Mouse (Mus musculus) kidney, embryonic 16.5 days (tissue): Measurements from ENCODE around the gene Rab40c. TPM values are rescaled to one million over a fixed set of nuclear protein-coding genes. Genes with fewer than 3 reads are reported as not detected.
A peak's percentile ranks its signal among the peaks of the same experiment; 100 is the strongest.

ENCODE experiments used
- ATAC-seq: fragments of 200-750 bp; cut with Nextera tagmentation; 2 replicates; pipeline ENCODE4 v1.8.0; 2017; ENCODE audit warnings: moderate TSS enrichment; ENCODE audit not compliant: low FRiP score, low TSS enrichment
- H3K27ac ChIP-seq: fragments of 300-500 bp; sonication (generic); 2 replicates; pipeline ENCODE4 v1.5.1; 2014; ENCODE audit warnings: low read length
- H3K27me3 ChIP-seq: fragments of 300-500 bp; sonication (generic); 2 replicates; pipeline ENCODE4 v1.6.1; 2014; ENCODE audit warnings: low read length, control low read depth, mixed read lengths; ENCODE audit not compliant: insufficient read depth
- H3K36me3 ChIP-seq: fragments of 300-500 bp; sonication (generic); 2 replicates; pipeline ENCODE4 v1.6.1; 2014; ENCODE audit warnings: low read length, control low read depth, mixed read lengths; ENCODE audit not compliant: insufficient read depth
- H3K4me1 ChIP-seq: fragments of 300-500 bp; sonication (generic); 2 replicates; pipeline ENCODE4 v1.6.1; 2014; ENCODE audit warnings: low read length, control low read depth, mixed read lengths; ENCODE audit not compliant: insufficient read depth
- H3K4me2 ChIP-seq: fragments of 300-500 bp; sonication (generic); replicated peaks from 2 replicates; pipeline ENCODE4 v1.6.1; 2014; ENCODE audit warnings: low read depth, low read length
- H3K4me3 ChIP-seq: fragments of 300-500 bp; sonication (generic); 2 replicates; pipeline ENCODE4 v1.5.1; 2014; ENCODE audit warnings: mild to moderate bottlenecking, low read length
- H3K9ac ChIP-seq: fragments of 300-500 bp; sonication (generic); replicated peaks from 2 replicates; pipeline ENCODE4 v1.6.1; 2014; ENCODE audit warnings: low read length
- H3K9me3 ChIP-seq: fragments of 300-500 bp; sonication (generic); 2 replicates; pipeline ENCODE4 v1.6.1; 2016; ENCODE audit warnings: low read length, control low read depth
- WGBS: fragments of 180-500 bp; shearing (Covaris S2); extraction: QIAGEN DNeasy Blood & Tissue Kit; methylation state at CpG from one replicate; pipeline ENCODE4 v1.1.7; 2014; 5-methylcytosine and 5-hydroxymethylcytosine counted together
- polyA plus RNA-seq: library from polyadenylated mRNA; unstranded; fragments of >200 nt; fragmentation: Nextera tagmentation; extraction: Ambion mirVana; gene quantifications from 2 replicates; pipeline ENCODE4 v1.2.1, GENCODE M21; 2015

The Rab40c gene
- polyA plus RNA-seq, 1 experiment from 2014 or later = 33.7 TPM

- Histone ChIP-seq H3K36me3 (peaks cover 5% of the 10 kb centered on the region), H3K4me3 (peak overlapping the region; percentile 93), H3K4me2 (peak overlapping the region; percentile 83), H3K4me1 (peaks cover 15% of the 10 kb centered on the region), H3K9ac (peak overlapping the region; percentile 98), H3K27ac (peak overlapping the region; percentile 96), H3K27me3 (no peaks in the 10 kb centered on the region), H3K9me3 (no peaks in the 10 kb centered on the region)
- ATAC-seq = peak; percentile 46; the same call in 1 of the 2 replicates
- WGBS = 1% methylated on average over 54 of the region's 54 CpGs
These were observed 22.1 kb upstream of the Rab40c start for GRCm38 (mm10) chr17:25941511-25942241.

- Histone ChIP-seq H3K27me3 (no peaks in the 10 kb centered on the region), H3K36me3 (peaks cover 66% of the 10 kb centered on the region), H3K4me1 (no peaks in the 10 kb centered on the region), H3K9ac (no peak overlapping the region), H3K27ac (no peak overlapping the region), H3K4me3 (no peak overlapping the region), H3K9me3 (no peaks in the 10 kb centered on the region), H3K4me2 (no peak overlapping the region)
- WGBS = 81% methylated on average over 1 of the region's 1 CpGs
- no peak for ATAC-seq
These were observed 15.0 kb upstream of the Rab40c start for GRCm38 (mm10) chr17:25934526-25934925.

DNA sequence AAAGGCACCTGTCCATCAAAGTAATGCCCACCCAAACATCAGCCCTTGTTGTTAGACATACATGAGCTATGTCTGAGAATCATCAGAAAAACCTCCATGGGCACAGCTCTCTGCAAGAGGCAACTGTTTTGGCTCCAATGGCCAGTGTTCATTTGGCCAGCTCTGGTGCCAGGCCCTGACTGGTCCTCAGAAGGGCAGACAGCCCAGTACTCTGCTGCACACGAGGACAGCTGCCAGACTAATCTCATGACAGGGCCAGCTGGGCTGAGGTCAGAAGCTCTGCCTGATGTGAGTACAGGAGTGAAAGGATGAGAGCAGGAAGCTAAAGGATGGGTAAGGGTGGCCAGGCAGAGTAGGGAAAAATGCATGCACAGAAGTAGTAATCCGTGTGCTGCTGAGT, 5.8 kb upstream of the Rab40c start:
- H3K9ac ChIP-seq = no peak overlapping the region
- peaks cover 35% of the 10 kb centered on the region for H3K36me3 ChIP-seq
- no peaks in the 10 kb centered on the region for H3K27me3 ChIP-seq
- H3K9me3 ChIP-seq = no peaks in the 10 kb centered on the region
- WGBS = 84% methylated on average over 2 of the region's 2 CpGs
- ATAC-seq = no peak
- H3K4me3 ChIP-seq = no peak overlapping the region
- H3K27ac ChIP-seq = no peak overlapping the region
- H3K4me1 ChIP-seq = no peaks in the 10 kb centered on the region
- no peak overlapping the region for H3K4me2 ChIP-seq

DNA sequence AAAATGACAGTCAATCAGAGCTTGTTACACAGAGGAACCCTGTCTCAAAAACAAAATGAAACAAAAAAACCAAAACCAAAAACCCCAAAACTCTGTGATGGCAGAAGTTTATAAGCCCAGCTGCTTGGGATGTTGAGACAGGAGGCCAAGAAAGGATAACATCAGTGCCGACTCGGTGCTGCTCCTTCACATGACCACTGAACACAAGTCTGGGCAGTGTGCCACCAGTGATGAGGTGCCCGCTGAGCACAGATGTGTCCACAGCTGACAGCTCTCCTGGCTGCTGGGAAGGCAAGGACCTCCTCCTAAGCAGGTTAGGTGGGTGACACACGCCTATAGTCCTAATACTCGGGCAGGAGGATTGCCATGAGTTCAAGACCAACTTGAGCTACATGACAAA, 2.6 kb upstream of the Rab40c start:
- peaks cover 13% of the 10 kb centered on the region; the same call in 1 of the 2 replicates for H3K36me3 ChIP-seq
- ATAC-seq = no peak
- WGBS = 86% methylated on average over 5 of the region's 5 CpGs

DNA sequence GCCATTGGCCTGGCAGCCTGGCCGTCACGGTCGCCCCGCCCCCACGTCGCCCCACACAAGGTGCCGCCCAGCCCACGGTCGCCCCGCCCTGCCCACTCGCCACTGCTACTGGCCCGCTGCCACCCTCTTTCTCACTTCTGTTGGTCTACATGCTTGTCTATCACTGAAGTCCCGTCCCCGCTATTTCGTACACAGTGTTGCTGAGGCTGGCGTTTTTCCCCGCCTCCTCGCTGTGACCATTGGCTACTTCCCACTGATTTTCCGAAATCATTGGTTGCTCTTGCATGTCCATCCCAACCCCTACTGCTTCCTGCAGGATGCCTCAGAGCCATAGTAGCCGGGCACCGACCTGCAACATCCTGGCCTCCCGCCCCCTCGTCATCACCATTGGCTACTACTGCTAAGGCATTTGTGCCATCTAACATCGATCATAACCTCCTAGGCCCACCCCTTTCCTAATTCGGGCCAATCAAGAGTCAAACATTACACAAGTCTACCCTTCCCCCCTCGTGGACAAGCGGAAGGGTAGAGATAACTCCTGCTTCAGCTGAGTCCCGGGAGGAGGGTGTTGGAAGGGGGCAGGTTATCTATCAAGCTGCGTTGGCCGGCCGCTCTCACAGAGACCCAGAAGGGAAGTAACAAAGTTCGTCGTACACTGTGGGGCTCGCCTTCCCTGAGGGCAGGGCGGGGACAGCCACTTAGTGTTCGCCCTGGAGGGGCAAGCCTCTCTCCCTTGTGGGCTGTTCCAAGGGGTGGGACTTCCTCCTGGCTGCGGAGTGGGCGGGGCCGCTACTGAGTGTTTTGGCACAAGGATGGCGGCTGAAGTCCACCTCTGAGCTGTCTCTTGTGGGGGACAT, 487 bp upstream of the Rab40c start:
- no peaks in the 10 kb centered on the region for H3K36me3 ChIP-seq
- H3K9ac ChIP-seq = peak overlapping the region; percentile 79
- peaks cover 12% of the 10 kb centered on the region for H3K4me1 ChIP-seq
- H3K9me3 ChIP-seq = no peaks in the 10 kb centered on the region
- peak overlapping the region; percentile 69 for H3K4me2 ChIP-seq
- no peaks in the 10 kb centered on the region for H3K27me3 ChIP-seq
- H3K4me3 ChIP-seq = peak overlapping the region; percentile 93
- peak overlapping the region; percentile 97 for H3K27ac ChIP-seq
- peak; percentile 99 for ATAC-seq
- WGBS = under 1% methylated on average over 37 of the region's 40 CpGs

More for the DNA sequence above, 2.6 kb upstream of the Rab40c start:
- H3K9ac ChIP-seq = no peak overlapping the region
- H3K27ac ChIP-seq = no peak overlapping the region
- H3K4me1 ChIP-seq = peaks cover 12% of the 10 kb centered on the region
- no peak overlapping the region for H3K4me2 ChIP-seq
- no peaks in the 10 kb centered on the region for H3K9me3 ChIP-seq
- H3K4me3 ChIP-seq = no peak overlapping the region
- H3K27me3 ChIP-seq = no peaks in the 10 kb centered on the region

DNA sequence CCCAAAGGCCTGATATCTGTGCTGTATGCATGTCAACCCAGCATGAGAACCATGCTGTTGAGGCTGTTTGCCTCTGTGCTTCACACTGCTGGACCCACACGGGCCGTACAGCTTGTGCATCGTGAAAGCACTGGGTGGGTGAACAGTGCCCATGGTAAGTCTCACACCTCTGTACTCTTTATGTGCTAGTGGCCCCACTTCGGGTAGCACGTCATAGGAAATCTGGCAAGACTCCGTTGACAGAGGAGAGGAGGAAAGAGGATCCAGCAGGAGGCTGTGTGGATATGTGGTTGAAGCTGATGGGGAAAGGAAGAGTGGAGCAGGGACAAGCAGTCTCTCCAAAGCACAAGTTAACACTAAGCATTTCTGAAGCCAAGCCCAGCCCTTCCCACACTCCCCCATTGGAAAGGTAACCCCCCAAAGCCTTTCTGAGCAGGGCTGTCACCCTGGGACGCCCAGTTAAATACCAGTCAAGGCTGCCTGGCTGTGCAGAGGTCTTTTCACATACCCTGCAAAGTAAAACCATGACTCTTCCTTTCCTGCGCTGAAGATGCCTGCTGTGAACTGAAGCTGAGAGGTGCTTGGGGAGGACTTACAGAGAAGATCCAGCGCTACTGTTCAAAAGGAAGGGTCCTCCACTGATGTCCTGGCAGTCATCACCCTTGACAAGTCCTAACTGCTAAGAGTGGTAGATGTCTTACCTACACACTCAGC, 1.3 kb downstream of the Rab40c start:
- H3K9me3 ChIP-seq = no peaks in the 10 kb centered on the region
- H3K27ac ChIP-seq = no peak overlapping the region
- peaks cover 15% of the 10 kb centered on the region for H3K4me1 ChIP-seq
- peak overlapping the region; percentile 93 for H3K4me3 ChIP-seq
- H3K36me3 ChIP-seq = no peaks in the 10 kb centered on the region
- no peak for ATAC-seq
- H3K9ac ChIP-seq = peak overlapping the region; percentile 84
- H3K4me2 ChIP-seq = peak overlapping the region; percentile 61
- WGBS = 86% methylated on average over 9 of the region's 9 CpGs
- H3K27me3 ChIP-seq = no peaks in the 10 kb centered on the region

GRCm38 (mm10) chr17:25916931-25917647, 2.4 kb downstream of the Rab40c start:
- Histone ChIP-seq H3K27me3 (no peaks in the 10 kb centered on the region), H3K27ac (no peak overlapping the region), H3K9ac (no peak overlapping the region), H3K4me1 (peaks cover 15% of the 10 kb centered on the region), H3K4me2 (no peak overlapping the region), H3K9me3 (no peaks in the 10 kb centered on the region), H3K36me3 (no peaks in the 10 kb centered on the region), H3K4me3 (no peak overlapping the region)
- WGBS = 79% methylated on average over 8 of the region's 8 CpGs
- no peak for ATAC-seq

GRCm38 (mm10) chr17:25914295-25914694, 5.2 kb downstream of the Rab40c start:
- no peak overlapping the region for H3K4me3 ChIP-seq
- H3K27me3 ChIP-seq = no peaks in the 10 kb centered on the region
- no peak overlapping the region for H3K4me2 ChIP-seq
- no peak overlapping the region for H3K9ac ChIP-seq
- ATAC-seq = no peak
- 82% methylated on average over 4 of the region's 4 CpGs for WGBS
- peaks cover 15% of the 10 kb centered on the region for H3K4me1 ChIP-seq
- no peaks in the 10 kb centered on the region for H3K9me3 ChIP-seq
- peak overlapping the region; percentile 27; the same call in 1 of the 2 replicates for H3K27ac ChIP-seq
- no peaks in the 10 kb centered on the region for H3K36me3 ChIP-seq

GRCm38 (mm10) chr17:25913877-25914275, 5.7 kb downstream of the Rab40c start:
- 88% methylated on average over 1 of the region's 1 CpGs for WGBS
- Histone ChIP-seq H3K4me3 (no peak overlapping the region), H3K27ac (peak overlapping the region; percentile 27; the same call in 1 of the 2 replicates), H3K4me2 (no peak overlapping the region; the same call in 1 of the 2 replicates), H3K4me1 (peaks cover 15% of the 10 kb centered on the region), H3K27me3 (no peaks in the 10 kb centered on the region), H3K9ac (no peak overlapping the region), H3K9me3 (no peaks in the 10 kb centered on the region), H3K36me3 (no peaks in the 10 kb centered on the region)
- ATAC-seq = no peak
